Mouse (Mus musculus) retina, postnatal 1 day (tissue): ENCODE data around the gene Cxcr4.
A peak's percentile ranks its signal among the peaks of the same experiment; 100 is the strongest.

Experiments used
- DNase-seq: peaks from one replicate; pipeline ENCODE4 v3.0.0-alpha.2; 2012

Cxcr4 gene

GRCm38 (mm10) chr1:128592211-128592741 lies at the start of gene Cxcr4:
Gene Cxcr4, minus strand, starts transcription at chr1:128592293.
- DNase-seq = peak; percentile 94

GRCm38 (mm10) chr1:128639707-128640107 lies 47.6 kb upstream of the Cxcr4 start:
- peak; percentile 72 for DNase-seq

GRCm38 (mm10) chr1:128637230-128637740 lies 45.2 kb upstream of the Cxcr4 start:
- DNase-seq = no peak

GRCm38 (mm10) chr1:128636258-128637229 lies 44.5 kb upstream of the Cxcr4 start:
- DNase-seq = no peak

DNA sequence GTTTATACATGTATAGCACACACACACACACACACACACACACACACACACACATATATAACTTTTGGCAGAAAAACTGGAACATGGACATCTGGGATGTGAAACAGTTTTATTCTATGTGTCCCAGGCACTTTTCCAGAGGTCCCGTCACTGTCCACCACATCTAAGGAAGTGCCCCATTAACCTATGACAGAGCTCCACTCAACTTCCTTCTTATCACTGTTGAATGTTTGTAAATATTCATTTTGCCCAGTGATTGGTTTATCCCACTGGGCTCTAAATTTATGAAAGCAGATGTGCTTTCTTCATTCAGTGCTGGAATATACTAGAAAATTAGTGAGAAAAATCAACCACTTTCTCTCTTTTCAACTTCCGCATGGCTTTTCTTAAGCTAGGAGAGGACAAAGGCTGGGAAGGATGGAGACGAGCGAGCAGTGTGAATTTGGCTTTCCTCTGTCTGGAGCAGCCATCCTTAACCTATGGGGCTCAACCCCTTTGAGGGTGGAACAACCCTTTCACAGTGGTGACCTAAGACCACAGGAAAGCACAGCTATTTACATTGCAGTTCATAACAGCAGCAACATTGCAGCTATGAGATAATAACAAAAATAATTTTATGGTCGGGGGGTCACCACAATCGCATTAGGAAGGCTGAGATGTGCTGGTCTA lies 41.8 kb upstream of the Cxcr4 start:
- DNase-seq = no peak

DNA sequence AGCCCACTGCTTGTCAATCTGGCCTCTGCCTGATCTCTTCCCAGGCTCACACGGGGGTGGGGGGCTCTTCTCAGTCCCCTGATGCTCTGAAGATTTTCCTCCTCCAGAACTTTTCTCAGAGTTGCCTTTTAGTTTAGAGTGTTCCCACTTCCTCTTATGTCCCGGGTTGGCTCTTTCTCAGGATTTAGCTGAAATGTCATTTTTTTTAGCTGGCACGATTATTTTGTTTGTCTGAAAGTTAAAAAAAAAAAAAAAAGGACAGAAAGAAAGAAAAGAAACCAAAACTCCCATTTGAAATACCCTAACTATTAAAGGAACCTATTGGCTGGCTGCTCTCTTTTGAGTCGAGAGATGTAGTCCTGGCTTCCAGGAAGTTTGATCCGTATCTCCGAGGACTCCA lies 40.4 kb upstream of the Cxcr4 start:
- DNase-seq = no peak

- no peak for DNase-seq
Observed at GRCm38 (mm10) chr1:128626144-128626678, 34.1 kb upstream of the Cxcr4 start.

DNA sequence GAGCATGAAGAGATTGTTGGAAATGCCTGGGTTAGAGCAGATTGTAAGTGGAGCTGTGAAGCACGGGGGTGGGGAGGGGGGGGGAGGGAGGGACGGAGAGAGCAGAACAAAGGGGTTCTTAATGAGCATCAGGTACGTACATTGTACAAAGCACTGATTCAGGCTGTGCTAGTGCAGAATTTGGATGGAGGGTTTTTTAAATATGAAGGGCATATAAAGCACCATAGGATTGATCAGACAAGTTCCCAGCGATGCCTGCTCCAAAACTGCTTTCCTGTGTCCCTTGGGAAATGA lies 31.4 kb upstream of the Cxcr4 start:
- peak; percentile 40 for DNase-seq

GRCm38 (mm10) chr1:128622867-128623593 lies 30.9 kb upstream of the Cxcr4 start:
- DNase-seq = peak; percentile 68

- DNase-seq = no peak
Observed at GRCm38 (mm10) chr1:128617654-128618310, 25.7 kb upstream of the Cxcr4 start.

DNA sequence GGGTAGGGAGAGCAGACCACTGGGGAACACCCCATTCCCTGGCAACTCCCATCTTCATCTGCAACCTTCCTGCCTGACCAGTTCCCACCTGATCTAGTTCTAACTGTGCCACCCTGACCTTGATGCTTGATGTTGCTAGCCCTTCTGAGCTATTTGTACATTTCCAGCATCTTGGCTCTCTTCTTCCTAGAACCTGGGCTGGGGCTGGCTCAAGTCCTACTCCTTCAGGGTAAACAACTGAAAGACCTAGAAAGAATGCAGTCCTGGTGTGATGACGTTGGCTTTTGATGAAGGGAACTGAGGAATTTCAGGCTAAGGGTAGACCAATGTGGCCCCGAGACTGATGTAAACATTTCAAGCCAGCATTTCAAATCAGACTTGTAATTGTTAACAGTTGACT lies 24.5 kb upstream of the Cxcr4 start:
- DNase-seq = no peak

DNA sequence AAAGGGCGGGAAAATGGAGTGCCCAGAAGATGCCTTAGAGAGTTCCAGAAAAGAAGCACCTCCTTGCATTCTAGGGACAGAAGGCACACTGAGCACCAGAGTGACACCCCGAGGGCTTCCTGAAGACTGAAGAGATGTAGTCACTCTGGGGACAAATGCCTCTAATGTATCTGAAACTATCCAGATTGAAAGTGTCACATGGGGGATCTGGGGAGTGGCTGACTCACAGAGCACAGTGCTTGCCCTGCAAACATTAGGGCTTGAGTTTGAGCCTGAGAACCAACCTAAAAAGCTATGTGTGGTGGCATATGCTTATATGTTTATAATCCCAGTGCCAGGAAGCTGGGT lies 23.3 kb upstream of the Cxcr4 start:
- DNase-seq = no peak

DNA sequence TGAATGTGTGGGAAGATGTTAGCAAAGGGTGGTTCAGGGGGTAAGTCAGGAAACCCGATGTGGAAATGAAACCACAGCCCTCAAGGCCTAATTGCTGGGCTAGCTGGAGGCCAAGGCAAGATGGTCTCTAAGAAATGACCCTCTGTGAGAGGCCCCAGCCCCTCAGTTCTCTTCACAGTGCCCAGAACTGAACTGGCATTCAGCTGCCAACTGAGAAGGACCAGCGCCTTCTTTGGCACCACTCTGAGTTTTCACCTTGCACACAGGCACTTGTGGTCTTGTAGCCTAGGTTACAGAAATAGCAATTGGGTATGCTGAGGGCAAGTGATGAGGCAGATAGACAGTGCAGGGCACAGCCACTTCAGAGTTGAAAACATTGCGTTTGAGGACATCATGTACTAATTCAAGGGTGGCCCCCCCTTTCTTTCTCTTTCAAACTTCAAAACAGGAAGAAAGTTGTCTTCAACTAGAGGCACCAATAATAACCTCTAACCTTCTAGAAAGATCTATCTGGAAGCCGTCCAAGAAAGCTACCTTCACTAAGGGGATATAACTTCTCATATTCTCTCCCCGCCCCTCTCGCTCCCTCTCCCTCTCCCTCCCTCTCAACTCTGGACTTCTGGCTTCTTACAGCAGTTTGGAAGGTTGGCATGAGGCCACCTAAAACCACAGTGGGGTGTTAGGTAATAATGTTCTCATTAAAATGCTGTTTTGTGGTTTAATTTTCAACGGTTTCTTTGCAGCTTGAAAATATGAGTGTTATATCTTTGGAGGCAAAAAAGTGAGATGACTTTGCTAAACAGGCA lies 22.8 kb upstream of the Cxcr4 start:
- DNase-seq = no peak

- DNase-seq = peak; percentile 25
Observed at GRCm38 (mm10) chr1:128608119-128608518, 16.0 kb upstream of the Cxcr4 start.

- no peak for DNase-seq
Observed at GRCm38 (mm10) chr1:128607423-128607822, 15.3 kb upstream of the Cxcr4 start.

- no peak for DNase-seq
Observed at GRCm38 (mm10) chr1:128605794-128606193, 13.7 kb upstream of the Cxcr4 start.

DNA sequence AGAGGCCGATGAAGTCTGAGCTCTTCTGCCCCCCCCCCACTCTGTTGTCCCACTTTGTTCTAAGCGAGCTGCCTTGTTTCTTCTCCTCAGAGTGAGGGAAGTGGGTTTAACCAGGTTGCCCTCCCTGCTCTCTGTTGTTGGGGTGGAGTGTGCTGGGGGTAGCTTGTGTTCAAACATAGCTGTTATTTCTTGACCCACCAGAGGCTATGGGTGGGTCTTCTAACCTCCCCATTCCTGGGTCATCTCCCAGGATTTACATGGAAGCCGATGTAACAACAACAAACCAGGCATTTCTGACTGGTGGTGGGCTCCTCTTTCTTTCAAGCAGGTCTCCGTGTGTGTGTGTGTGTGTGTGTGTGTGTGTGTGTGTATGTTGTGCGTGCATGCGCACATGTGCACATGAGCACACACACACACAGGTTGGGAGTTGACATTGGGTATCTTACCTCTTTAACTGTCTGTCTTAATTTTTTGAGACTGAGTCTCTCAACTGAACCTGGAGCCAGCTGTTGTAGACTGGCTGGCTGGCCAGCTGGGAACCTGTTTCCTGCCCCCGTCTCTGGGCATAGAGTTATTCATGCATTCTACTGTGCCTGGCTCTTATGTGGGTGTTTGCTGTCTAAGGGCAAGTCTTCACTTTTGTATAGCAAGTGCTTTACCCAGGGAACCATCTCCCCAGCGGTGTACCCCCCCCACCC lies 10.7 kb upstream of the Cxcr4 start:
- DNase-seq = no peak

DNA sequence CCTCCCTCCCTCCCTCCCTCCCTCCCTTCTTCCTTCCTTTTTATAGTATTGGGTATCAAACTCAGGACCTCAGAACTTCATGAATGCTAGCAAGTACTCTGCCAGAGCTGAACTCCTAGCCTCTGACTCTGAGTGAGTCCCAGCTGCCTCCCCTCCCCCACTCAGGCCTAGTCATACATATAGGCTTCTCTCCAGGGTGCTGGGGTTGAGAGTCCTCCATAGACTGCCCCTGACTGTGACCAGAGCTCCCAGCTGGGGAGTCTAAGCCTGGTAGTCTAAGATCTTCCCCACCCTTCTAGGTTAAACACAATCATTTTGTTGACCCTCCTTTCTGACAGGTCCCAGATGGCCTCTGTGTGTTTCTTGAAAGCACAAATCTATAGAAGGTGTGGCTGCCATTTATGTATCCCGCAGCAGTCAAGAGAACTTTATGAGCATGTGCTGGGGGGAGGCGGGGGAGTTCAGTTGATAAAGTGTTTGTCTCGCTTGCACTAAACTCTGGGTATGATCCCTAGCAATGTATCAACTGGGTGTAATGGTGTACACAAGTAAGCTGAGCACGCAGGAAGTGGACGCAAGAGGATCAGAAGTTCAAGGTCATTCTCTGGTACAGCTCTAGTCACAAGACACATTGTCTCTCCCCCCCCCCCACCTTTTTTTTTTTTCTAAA lies 10.1 kb upstream of the Cxcr4 start:
- no peak for DNase-seq

GRCm38 (mm10) chr1:128601307-128601706 lies 9.2 kb upstream of the Cxcr4 start:
- no peak for DNase-seq

- DNase-seq = no peak
Observed at GRCm38 (mm10) chr1:128600549-128600948, 8.5 kb upstream of the Cxcr4 start.
